Comparison of ENCODE assay signal across 26 mouse cellular contexts in genomic region chr13:22061422-22061821, GRCm38 (mm10). TPM values are rescaled to one million over a fixed set of nuclear protein-coding genes. Genes with fewer than 3 reads are reported as not detected.
"Had no signal": no experiment of that assay in that cellular context is flagged by ENCODE, and none has a peak within 500 bp of the region (broad histone marks: within the 10 kb centered on the region; RNA-seq: fewer than 3 reads in every experiment).

No protein-coding gene starts in this region.

- DNase-seq: gastrocnemius, postnatal 10 days; gastrocnemius, postnatal 25 days; heart, adult 11 months; heart, adult 2 months; heart, postnatal 14 days; heart, postnatal 36 days; kidney, adult 11 months; kidney, adult 2 months; kidney, adult 9 months; kidney, postnatal 10 days; kidney, postnatal 25 days; kidney, postnatal 4 days; layer of hippocampus, adult 9-11 months; layer of hippocampus, postnatal 36 days; left cerebral cortex, postnatal 4 days had no signal

- ATAC-seq: hindbrain, postnatal 0 days; intestine, embryonic 16.5 days; liver, embryonic 12.5 days had no signal

RNA-seq across cellular contexts. Expression of gene Vmn1r188, which starts 22.8 kb away (rescaled TPM):
- total RNA-seq: gastrocnemius, adult 18-20 months; gastrocnemius, postnatal 10 days; gastrocnemius, postnatal 25 days; gastrocnemius, postnatal 4 days; heart, adult 2 months; heart, postnatal 14 days; heart, postnatal 36 days; hematopoietic stem cell, adult 5-6 weeks; hindbrain, postnatal 0 days; layer of hippocampus, adult 2 months; layer of hippocampus, postnatal 14 days; layer of hippocampus, postnatal 36 days; left cerebral cortex, adult 18-20 months; left cerebral cortex, postnatal 25 days; left cerebral cortex, postnatal 4 days; liver, adult 2 months had no signal
